Mouse (Mus musculus) liver, embryonic 13.5 days (tissue): ENCODE data around the gene Phf23. TPM values are rescaled to one million over a fixed set of nuclear protein-coding genes. Genes with fewer than 3 reads are reported as not detected.
"Not testable (repeated sequence)": the region's sequence is repeated elsewhere in the genome, so short reads cannot be mapped to it uniquely, and the experiment has no call there.

Experiments used
- ATAC-seq: fragments of 200-750 bp; cut with Nextera tagmentation; 2 replicates; pipeline ENCODE4 v1.8.0; 2017; ENCODE audit warnings: low read depth, mild to moderate bottlenecking, moderate number of reproducible peaks, moderate library complexity
- DNase-seq: peaks from one replicate; pipeline ENCODE4 v3.0.0; 2022
- H3K27ac ChIP-seq: fragments of 300-500 bp; sonication (generic); 2 replicates; pipeline ENCODE4 v1.5.1; 2015; ENCODE audit warnings: moderate library complexity, mild to moderate bottlenecking, inconsistent platforms
- H3K27me3 ChIP-seq: fragments of 300-500 bp; sonication (generic); 2 replicates; pipeline ENCODE4 v1.6.1; 2015; ENCODE audit warnings: mild to moderate bottlenecking, inconsistent platforms
- H3K36me3 ChIP-seq: fragments of 300-500 bp; sonication (generic); 2 replicates; pipeline ENCODE4 v1.6.1; 2015; ENCODE audit warnings: mild to moderate bottlenecking, inconsistent platforms
- H3K4me1 ChIP-seq: fragments of 300-500 bp; sonication (generic); replicated peaks from 2 replicates; pipeline ENCODE4 v1.6.1; 2015; ENCODE audit warnings: inconsistent platforms
- H3K4me2 ChIP-seq: fragments of 300-500 bp; sonication (generic); 2 replicates; pipeline ENCODE4 v1.6.1; 2015; ENCODE audit warnings: inconsistent platforms, mild to moderate bottlenecking, moderate library complexity
- H3K4me3 ChIP-seq: fragments of 300-500 bp; sonication (generic); replicated peaks from 2 replicates; pipeline ENCODE4 v1.5.1; 2015; ENCODE audit warnings: mild to moderate bottlenecking, inconsistent platforms
- H3K9ac ChIP-seq: fragments of 300-500 bp; sonication (generic); 2 replicates; pipeline ENCODE4 v1.6.1; 2015; ENCODE audit warnings: mild to moderate bottlenecking, inconsistent platforms
- H3K9me3 ChIP-seq: fragments of 300-500 bp; sonication (generic); replicated peaks from 2 replicates; pipeline ENCODE4 v1.6.1; 2016; ENCODE audit warnings: inconsistent platforms
- WGBS: fragments of 180-500 bp; shearing (Covaris S2); methylation state at CpG from one replicate; pipeline ENCODE4 v1.1.7; 2015; ENCODE audit not compliant: insufficient replicate concordance; 5-methylcytosine and 5-hydroxymethylcytosine counted together
- polyA plus RNA-seq: library from polyadenylated mRNA; unstranded; fragments of >200 nt; fragmentation: Nextera tagmentation; extraction: Ambion mirVana; gene quantifications from 2 replicates; pipeline ENCODE4 v1.2.1, GENCODE M21; 2015

Gene Phf23
- polyA plus RNA-seq, 1 experiment from 2014 or later, result 29.8 TPM

GRCm38 (mm10) chr11:70002471-70002870, 6.9 kb downstream of the Phf23 start:
- Histone ChIP-seq H3K27ac (no peak overlapping the region), H3K36me3 (peaks cover 56% of the 10 kb centered on the region), H3K9ac (peak overlapping the region; percentile 37; the same call in 1 of the 2 replicates), H3K9me3 (no peaks in the 10 kb centered on the region), H3K4me3 (no peak overlapping the region), H3K27me3 (no peaks in the 10 kb centered on the region), H3K4me1 (peaks cover 65% of the 10 kb centered on the region), H3K4me2 (no peak overlapping the region)
- WGBS, result 73% methylated on average over 2 of the region's 2 CpGs
- ATAC-seq (no peak), DNase-seq (no peak)

- peaks cover 35% of the 10 kb centered on the region for H3K4me1 ChIP-seq
- WGBS, result 68% methylated on average over 5 of the region's 5 CpGs
- no peak overlapping the region for H3K4me3 ChIP-seq
- H3K4me2 ChIP-seq, result no peak overlapping the region
- H3K9ac ChIP-seq, result no peak overlapping the region
- ATAC-seq (no peak), DNase-seq (no peak)
- H3K9me3 ChIP-seq, result no peaks in the 10 kb centered on the region
- H3K36me3 ChIP-seq, result peaks cover 60% of the 10 kb centered on the region
- no peak overlapping the region for H3K27ac ChIP-seq
- H3K27me3 ChIP-seq, result no peaks in the 10 kb centered on the region
These were observed 9.9 kb downstream of the Phf23 start for GRCm38 (mm10) chr11:70005521-70005920.

GRCm38 (mm10) chr11:70010033-70010432, 14.5 kb downstream of the Phf23 start:
- H3K27me3 ChIP-seq, result no peaks in the 10 kb centered on the region
- H3K4me2 ChIP-seq, result no peak overlapping the region
- H3K4me1 ChIP-seq, result peaks cover 19% of the 10 kb centered on the region
- ATAC-seq (no peak), DNase-seq (no peak)
- H3K4me3 ChIP-seq, result no peak overlapping the region
- 86% methylated on average over 6 of the region's 6 CpGs for WGBS
- no peak overlapping the region for H3K9ac ChIP-seq
- peaks cover 86% of the 10 kb centered on the region for H3K36me3 ChIP-seq
- H3K27ac ChIP-seq, result no peak overlapping the region
- no peaks in the 10 kb centered on the region for H3K9me3 ChIP-seq

- H3K4me3 ChIP-seq, result no peak overlapping the region
- peaks cover 81% of the 10 kb centered on the region for H3K36me3 ChIP-seq
- H3K4me2 ChIP-seq, result no peak overlapping the region
- no peak for ATAC-seq
- H3K9ac ChIP-seq, result no peak overlapping the region
- H3K4me1 ChIP-seq, result peaks cover 21% of the 10 kb centered on the region
- DNase-seq, result no peak
- no peaks in the 10 kb centered on the region for H3K27me3 ChIP-seq
- no peaks in the 10 kb centered on the region for H3K9me3 ChIP-seq
- H3K27ac ChIP-seq, result 0 out of 2 replicates have a peak overlapping the region, but pooled peaks have one; percentile 2
- WGBS, result 83% methylated on average over 12 of the region's 12 CpGs
These were observed 15.0 kb downstream of the Phf23 start for GRCm38 (mm10) chr11:70010548-70010947.

GRCm38 (mm10) chr11:70010961-70011360, 15.4 kb downstream of the Phf23 start:
- DNase-seq (no peak), ATAC-seq (no peak)
- no peaks in the 10 kb centered on the region for H3K9me3 ChIP-seq
- no peaks in the 10 kb centered on the region for H3K27me3 ChIP-seq
- H3K4me3 ChIP-seq, result no peak overlapping the region
- peaks cover 77% of the 10 kb centered on the region for H3K36me3 ChIP-seq
- WGBS, result 90% methylated on average over 10 of the region's 10 CpGs
- H3K9ac ChIP-seq, result no peak overlapping the region
- H3K4me2 ChIP-seq, result no peak overlapping the region
- peaks cover 26% of the 10 kb centered on the region for H3K4me1 ChIP-seq
- H3K27ac ChIP-seq, result no peak overlapping the region

GRCm38 (mm10) chr11:70012931-70013330, 17.4 kb downstream of the Phf23 start:
- Histone ChIP-seq H3K9ac (no peak overlapping the region), H3K9me3 (no peaks in the 10 kb centered on the region), H3K4me3 (no peak overlapping the region), H3K27me3 (no peaks in the 10 kb centered on the region), H3K27ac (no peak overlapping the region), H3K4me1 (peaks cover 33% of the 10 kb centered on the region), H3K4me2 (no peak overlapping the region), H3K36me3 (peaks cover 57% of the 10 kb centered on the region)
- WGBS, result 81% methylated on average over 9 of the region's 9 CpGs
- no peak for ATAC-seq
- DNase-seq, result no peak

- Histone ChIP-seq H3K27ac (no peak overlapping the region), H3K4me3 (no peak overlapping the region), H3K4me1 (peaks cover 37% of the 10 kb centered on the region), H3K4me2 (no peak overlapping the region), H3K27me3 (no peaks in the 10 kb centered on the region), H3K9ac (no peak overlapping the region), H3K9me3 (no peaks in the 10 kb centered on the region), H3K36me3 (peaks cover 52% of the 10 kb centered on the region)
- no peak for ATAC-seq
- DNase-seq, result no peak
- WGBS, result 72% methylated on average over 3 of the region's 3 CpGs
These were observed 17.8 kb downstream of the Phf23 start for GRCm38 (mm10) chr11:70013408-70013807.

- WGBS, result 58% methylated on average over 5 of the region's 5 CpGs
- Histone ChIP-seq H3K4me2 (peak overlapping the region; percentile 86), H3K9ac (peak overlapping the region; percentile 89), H3K36me3 (peaks cover 46% of the 10 kb centered on the region), H3K27me3 (no peaks in the 10 kb centered on the region), H3K27ac (no peak overlapping the region), H3K9me3 (no peaks in the 10 kb centered on the region), H3K4me1 (peaks cover 44% of the 10 kb centered on the region), H3K4me3 (peak overlapping the region; percentile 76)
- ATAC-seq (no peak), DNase-seq (no peak)
These were observed 18.5 kb downstream of the Phf23 start for GRCm38 (mm10) chr11:70014051-70014450.

- under 1% methylated on average over 35 of the region's 35 CpGs for WGBS
- peaks cover 52% of the 10 kb centered on the region for H3K4me1 ChIP-seq
These were observed 19.4 kb downstream of the Phf23 start, which contains the start of gene Acadvl for GRCm38 (mm10) chr11:70014880-70015558. TSS of gene Acadvl (minus strand) at chr11:70015411.

GRCm38 (mm10) chr11:70015677-70016076, 20.1 kb downstream of the Phf23 start:
- H3K4me1 ChIP-seq, result peaks cover 59% of the 10 kb centered on the region
- peak overlapping the region; percentile 86 for H3K4me2 ChIP-seq
- peak overlapping the region; percentile 76 for H3K4me3 ChIP-seq
- DNase-seq (no peak), ATAC-seq (no peak)
- H3K9ac ChIP-seq, result peak overlapping the region; percentile 89
- WGBS, result 60% methylated on average over 6 of the region's 6 CpGs
- H3K9me3 ChIP-seq, result no peaks in the 10 kb centered on the region
- no peaks in the 10 kb centered on the region for H3K27me3 ChIP-seq
- peaks cover 30% of the 10 kb centered on the region for H3K36me3 ChIP-seq
- no peak overlapping the region for H3K27ac ChIP-seq

More at GRCm38 (mm10) chr11:70014880-70015558, 19.4 kb downstream of the Phf23 start, which contains the start of gene Acadvl:
- peak; percentile 83 for DNase-seq
- ATAC-seq, result peak; percentile 90
- Histone ChIP-seq H3K9ac (peak within 1 kb of the TSS; percentile 89), H3K4me3 (peak within 1 kb of the TSS; percentile 76), H3K4me2 (peak within 1 kb of the TSS; percentile 86), H3K27me3 (no peaks in the 10 kb centered on the region), H3K36me3 (peaks cover 36% of the 10 kb centered on the region), H3K9me3 (no peaks in the 10 kb centered on the region), H3K27ac (peak within 1 kb of the TSS; percentile 78)

GRCm38 (mm10) chr11:70016177-70016576, 20.6 kb downstream of the Phf23 start:
- peaks cover 25% of the 10 kb centered on the region for H3K36me3 ChIP-seq
- H3K9ac ChIP-seq, H3K9me3 ChIP-seq, H3K4me2 ChIP-seq, H3K27me3 ChIP-seq, H3K27ac ChIP-seq, ATAC-seq, H3K4me3 ChIP-seq, DNase-seq: not testable (repeated sequence)
- peaks cover 64% of the 10 kb centered on the region for H3K4me1 ChIP-seq
- 71% methylated on average over 2 of the region's 2 CpGs for WGBS

GRCm38 (mm10) chr11:70016669-70017068, 21.1 kb downstream of the Phf23 start, which contains the start of gene Dlg4:
TSS of gene Dlg4 (plus strand) at chr11:70016942.
- ATAC-seq (no peak), DNase-seq (no peak)
- Histone ChIP-seq H3K9ac (peak within 1 kb of the TSS; percentile 89; the same call in 1 of the 2 replicates), H3K4me2 (peak within 1 kb of the TSS; percentile 86), H3K4me3 (no peak within 1 kb of the TSS), H3K9me3 (no peaks in the 10 kb centered on the region), H3K27ac (no peak within 1 kb of the TSS), H3K4me1 (peaks cover 69% of the 10 kb centered on the region), H3K27me3 (no peaks in the 10 kb centered on the region), H3K36me3 (peaks cover 20% of the 10 kb centered on the region)
- whole genome bisulfite sequencing, result 66% methylated on average over 3 of the region's 3 CpGs
